Comparison of ENCODE assay signal across 7 mouse cellular contexts in genomic region chr11:98438331-98439158, GRCm38 (mm10). TPM values are rescaled to one million over a fixed set of nuclear protein-coding genes. Genes with fewer than 3 reads are reported as not detected.
A peak's percentile ranks its signal among the peaks of the same experiment; 100 is the strongest.
DNase-seq lines count a peak whose midpoint lies in the region; ATAC-seq and TF ChIP-seq lines count a peak whose summit lies in the region.

Mien1 (minus strand) TSS chr11:98438991.

- 2% methylated on average over 43 of the region's 43 CpGs for WGBS in intestine, postnatal 0 days
- 3% methylated on average over 43 of the region's 43 CpGs for WGBS in midbrain, embryonic 12.5 days
- WGBS in small intestine, adult 2 months: under 1% methylated on average over 43 of the region's 43 CpGs

- TF ChIP-seq POLR2A in small intestine, adult 2 months (IDR thresholded peaks at IDR 0.05; ENCODE audit: low read depth, low read length): peak; percentile 57; the same call in 1 of the 2 replicates

- H3K4me2 ChIP-seq in intestine, postnatal 0 days (replicated peaks; ENCODE audit: low read depth): peak within 1 kb of the TSS; percentile 80
- peak within 1 kb of the TSS; percentile 79 for H3K4me2 ChIP-seq in midbrain, embryonic 12.5 days (replicated peaks)

- H3K4me1 ChIP-seq in intestine, postnatal 0 days (replicated peaks; ENCODE audit: control insufficient read depth, insufficient read depth, low read length): no peaks in the 10 kb centered on the region
- peaks cover 8% of the 10 kb centered on the region for H3K4me1 ChIP-seq in midbrain, embryonic 12.5 days
- H3K4me1 ChIP-seq in small intestine, adult 2 months (ENCODE audit: control insufficient read depth, insufficient read depth, insufficient read length, low read length): peaks cover 4% of the 10 kb centered on the region; the same call in 1 of the 2 replicates

- H3K27ac ChIP-seq in intestine, postnatal 0 days (ENCODE audit: low read depth, low read length): peak within 1 kb of the TSS; percentile 78
- 0 out of 2 replicates have a peak within 1 kb of the TSS, but pooled peaks have one; percentile 43 for H3K27ac ChIP-seq in midbrain, embryonic 12.5 days (replicated peaks)
- H3K27ac ChIP-seq in small intestine, adult 2 months (ENCODE audit: insufficient read depth, low read depth, low read length): peak within 1 kb of the TSS; percentile 90

- peak within 1 kb of the TSS; percentile 57 for H3K4me3 ChIP-seq in intestine, postnatal 0 days (ENCODE audit: low read depth, low read length)
- peak within 1 kb of the TSS; percentile 80 for H3K4me3 ChIP-seq in midbrain, embryonic 12.5 days
- H3K4me3 ChIP-seq in small intestine, adult 2 months (ENCODE audit: low read depth, low read length): peak within 1 kb of the TSS; percentile 84

- intact Hi-C loops in left cerebral cortex, postnatal 4 days (cut with DNase I): no loop called here

- peak; percentile 99 for TF ChIP-seq CTCF in intestine, postnatal 0 days (IDR thresholded peaks at IDR 0.05; ENCODE audit: low read depth)
- peak; percentile 79 for TF ChIP-seq CTCF in small intestine, adult 2 months (IDR thresholded peaks at IDR 0.05; ENCODE audit: extremely low read depth, insufficient read length, insufficient replicate concordance, low read depth, low read length)

- H3K27me3 ChIP-seq in intestine, postnatal 0 days (replicated peaks; ENCODE audit: control insufficient read depth, insufficient read depth, low read length): no peaks in the 10 kb centered on the region
- H3K27me3 ChIP-seq in midbrain, embryonic 12.5 days: no peaks in the 10 kb centered on the region
- no peaks in the 10 kb centered on the region for H3K27me3 ChIP-seq in small intestine, adult 2 months (ENCODE audit: control insufficient read depth, insufficient read depth, low read length)

- DNase-seq in adrenal gland, adult 8-10 months: peak; percentile 89
- DNase-seq in embryo, embryonic 9.5 days (ENCODE audit: extremely low spot score): peak; percentile 95
- DNase-seq in gonadal fat pad, adult 2 months (ENCODE audit: low read depth): no peak
- DNase-seq in left cerebral cortex, postnatal 4 days: peak; percentile 97

- peaks cover 38% of the 10 kb centered on the region for H3K36me3 ChIP-seq in intestine, postnatal 0 days (ENCODE audit: control insufficient read depth, insufficient read depth)
- H3K36me3 ChIP-seq in midbrain, embryonic 12.5 days: peaks cover 25% of the 10 kb centered on the region
- peaks cover 38% of the 10 kb centered on the region for H3K36me3 ChIP-seq in small intestine, adult 2 months (ENCODE audit: control insufficient read depth, insufficient read depth, low read length)

- peak within 1 kb of the TSS; percentile 51; the same call in 1 of the 2 replicates for H3K9ac ChIP-seq in intestine, postnatal 0 days (ENCODE audit: low read depth, low read length)
- peak within 1 kb of the TSS; percentile 73 for H3K9ac ChIP-seq in midbrain, embryonic 12.5 days (replicated peaks)

- peak; percentile 98 for ATAC-seq in intestine, postnatal 0 days
- peak; percentile 88 for ATAC-seq in midbrain, embryonic 12.5 days (ENCODE audit: low FRiP score, low read depth)

- H3K9me3 ChIP-seq in intestine, postnatal 0 days (ENCODE audit: control insufficient read depth): no peaks in the 10 kb centered on the region
- no peaks in the 10 kb centered on the region for H3K9me3 ChIP-seq in midbrain, embryonic 12.5 days

RNA-seq across cellular contexts. Expression of gene Mien1, which starts in this region (rescaled TPM):
- total RNA-seq in adrenal gland, adult 8-10 months (2022): 100 to 1,000 TPM in 1 of 4 experiments, 10 to 100 TPM in 3; 78.5 to 100 (median 88.6) TPM
- polyA plus RNA-seq in gonadal fat pad, adult 2 months (2012; rRNA removed): 217 and 228 TPM in 2 replicates
- 264 and 265 TPM in 2 replicates for polyA plus RNA-seq in intestine, postnatal 0 days (2015; fragmentation: Nextera tagmentation; extraction: Ambion mirVana)
- total RNA-seq in left cerebral cortex, postnatal 4 days (2021): 100 to 1,000 TPM; 111 to 118 TPM
- 158 and 163 TPM in 2 replicates for polyA plus RNA-seq in midbrain, embryonic 12.5 days (2016; fragmentation: Nextera tagmentation; extraction: Ambion mirVana)
- 17.2 and 37.7 TPM in 2 replicates for polyA plus RNA-seq in small intestine, adult 2 months (2012; rRNA removed)
